ENCODE assay signal across 8 mouse cellular contexts in the genomic region with DNA sequence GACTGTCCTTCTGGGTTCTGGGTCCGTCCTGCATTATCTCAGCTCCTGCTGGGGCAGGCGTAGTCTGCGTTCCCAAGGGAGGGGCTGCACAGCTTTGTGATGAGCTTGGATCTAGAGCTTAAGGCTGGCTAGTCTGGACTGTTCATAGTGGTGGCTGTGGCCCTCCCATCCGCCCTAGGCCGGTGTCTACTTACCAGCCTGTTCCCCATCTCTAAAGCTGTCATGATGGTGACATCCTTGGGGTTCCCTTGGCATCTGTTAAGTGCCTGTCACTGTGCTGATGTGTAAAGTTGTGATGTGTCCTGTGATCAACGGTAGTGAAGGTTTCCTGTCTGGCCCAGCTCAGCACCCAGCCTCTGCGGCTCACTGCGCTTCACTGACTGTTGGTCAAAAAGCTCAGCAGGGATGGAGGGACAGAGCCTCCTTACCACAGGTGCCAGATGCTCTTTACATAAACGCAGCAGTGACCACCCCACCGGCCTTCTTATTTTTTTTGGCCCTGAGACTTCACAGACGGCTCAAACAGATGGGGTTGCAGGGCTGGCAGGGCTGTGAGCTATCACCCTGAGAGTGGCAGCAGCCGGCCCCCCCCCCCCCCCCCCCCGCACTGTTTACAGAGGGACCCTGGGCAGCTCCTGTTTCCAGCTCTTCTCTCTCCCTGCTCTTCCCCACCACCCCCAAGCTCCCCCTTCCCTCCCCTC.
DNase-seq lines count a peak whose midpoint lies in the region; ATAC-seq and TF ChIP-seq lines count a peak whose summit lies in the region.

No protein-coding gene starts in this region.

- peak; percentile 77 for ATAC-seq in lung, embryonic 15.5 days (ENCODE audit: borderline replicate concordance, extremely low read depth, low FRiP score, low TSS enrichment)
- peak; percentile 79 for ATAC-seq in hindbrain, embryonic 11.5 days (ENCODE audit: low FRiP score)
- ATAC-seq in midbrain, embryonic 11.5 days (ENCODE audit: low FRiP score), result peak; percentile 77

- H3K9me3 ChIP-seq in lung, embryonic 15.5 days, result no peaks in the 10 kb centered on the region
- no peaks in the 10 kb centered on the region for H3K9me3 ChIP-seq in hindbrain, embryonic 11.5 days (ENCODE audit: control insufficient read depth, low read length)
- no peaks in the 10 kb centered on the region for H3K9me3 ChIP-seq in midbrain, embryonic 11.5 days (ENCODE audit: control insufficient read depth, low read length)

- peak overlapping the region; percentile 63 for H3K4me2 ChIP-seq in lung, embryonic 15.5 days
- H3K4me2 ChIP-seq in hindbrain, embryonic 11.5 days (replicated peaks; ENCODE audit: low read depth, low read length), result peak overlapping the region; percentile 46
- H3K4me2 ChIP-seq in midbrain, embryonic 11.5 days, result peak overlapping the region; percentile 44

- DNase-seq in lung, postnatal 14 days, result no peak
- DNase-seq in hindbrain, embryonic 11.5 days (ENCODE audit: low spot score), result no peak
- DNase-seq in midbrain, embryonic 11.5 days (ENCODE audit: low spot score, missing footprints), result peak; percentile 97
- DNase-seq in Muller cell, postnatal 12 days (ENCODE audit: inconsistent ontology term), result no peak
- no peak for DNase-seq in spleen, postnatal 10 days (ENCODE audit: low spot score in 2 of 2)
- DNase-seq in T-cell, adult 2 months (ENCODE audit: low spot score), result no peak

- H3K36me3 ChIP-seq in lung, embryonic 15.5 days, result no peaks in the 10 kb centered on the region
- no peaks in the 10 kb centered on the region for H3K36me3 ChIP-seq in hindbrain, embryonic 11.5 days (ENCODE audit: control insufficient read depth, insufficient read depth, low read length)
- no peaks in the 10 kb centered on the region for H3K36me3 ChIP-seq in midbrain, embryonic 11.5 days (ENCODE audit: control insufficient read depth, insufficient read depth, low read length)

- TF ChIP-seq CTCF in cortical plate, adult 2 months (IDR thresholded peaks at IDR 0.05; ENCODE audit: extremely low read depth, insufficient read depth, low read length), result no peak

- 2% methylated on average over 11 of the region's 13 CpGs for WGBS in lung, embryonic 15.5 days
- WGBS in hindbrain, embryonic 11.5 days, result 4% methylated on average over 11 of the region's 13 CpGs
- WGBS in midbrain, embryonic 11.5 days, result 2% methylated on average over 11 of the region's 13 CpGs

- H3K4me1 ChIP-seq in lung, embryonic 15.5 days, result peaks cover 40% of the 10 kb centered on the region
- H3K4me1 ChIP-seq in cortical plate, adult 2 months (ENCODE audit: control insufficient read depth, insufficient read depth, low read length), result peaks cover 20% of the 10 kb centered on the region
- peaks cover 15% of the 10 kb centered on the region for H3K4me1 ChIP-seq in hindbrain, embryonic 11.5 days (replicated peaks; ENCODE audit: control insufficient read depth, insufficient read depth, low read length)
- peaks cover 32% of the 10 kb centered on the region for H3K4me1 ChIP-seq in midbrain, embryonic 11.5 days (ENCODE audit: control insufficient read depth, insufficient read depth, low read length)

- peak overlapping the region; percentile 83 for H3K27ac ChIP-seq in lung, embryonic 15.5 days
- H3K27ac ChIP-seq in cortical plate, adult 2 months (ENCODE audit: insufficient read depth, low read length), result peak overlapping the region; percentile 75; the same call in 1 of the 2 replicates
- peak overlapping the region; percentile 95 for H3K27ac ChIP-seq in hindbrain, embryonic 11.5 days (ENCODE audit: low read depth, low read length)
- H3K27ac ChIP-seq in midbrain, embryonic 11.5 days (ENCODE audit: low read depth, low read length), result peak overlapping the region; percentile 91

- no peaks in the 10 kb centered on the region for H3K27me3 ChIP-seq in lung, embryonic 15.5 days
- no peaks in the 10 kb centered on the region for H3K27me3 ChIP-seq in hindbrain, embryonic 11.5 days (ENCODE audit: control insufficient read depth, insufficient read depth, low read length)
- no peaks in the 10 kb centered on the region for H3K27me3 ChIP-seq in midbrain, embryonic 11.5 days (ENCODE audit: control insufficient read depth, insufficient read depth, low read length)

- H3K4me3 ChIP-seq in lung, embryonic 15.5 days, result peak overlapping the region; percentile 21
- H3K4me3 ChIP-seq in cortical plate, adult 2 months (ENCODE audit: insufficient read depth, low read length), result peak overlapping the region; percentile 7; the same call in 1 of the 2 replicates
- H3K4me3 ChIP-seq in hindbrain, embryonic 11.5 days (ENCODE audit: low read depth, low read length), result 0 out of 2 replicates have a peak overlapping the region, but pooled peaks have one; percentile 19
- peak overlapping the region; percentile 3 for H3K4me3 ChIP-seq in midbrain, embryonic 11.5 days (ENCODE audit: low read depth, low read length)

- no peak for TF ChIP-seq POLR2A in cortical plate, adult 2 months (IDR thresholded peaks at IDR 0.05; ENCODE audit: extremely low read depth, insufficient read depth, low read length)

- H3K9ac ChIP-seq in lung, embryonic 15.5 days, result peak overlapping the region; percentile 17; the same call in 1 of the 2 replicates
- H3K9ac ChIP-seq in hindbrain, embryonic 11.5 days (ENCODE audit: low read depth, low read length), result peak overlapping the region; percentile 51; the same call in 1 of the 2 replicates
- H3K9ac ChIP-seq in midbrain, embryonic 11.5 days (ENCODE audit: low read length), result peak overlapping the region; percentile 51
